Mouse (Mus musculus) MEL (cell line): ENCODE data around the gene Arap1. TPM values are rescaled to one million over a fixed set of nuclear protein-coding genes. Genes with fewer than 3 reads are reported as not detected.

ENCODE experiments used
- DNase-seq: peaks from one replicate; pipeline ENCODE4 v3.0.0; 2011; ENCODE audit warnings: low read depth, low spot score
- H3K27ac ChIP-seq: 2 replicates; pipeline ENCODE4 v1.5.1; 2012; ENCODE audit warnings: low read depth, mild to moderate bottlenecking, control low read depth, low read length, moderate library complexity; ENCODE audit not compliant: control insufficient read depth
- H3K27me3 ChIP-seq, 2 experiments: fragments of 150-350 bp in 1 of 2; sonication (generic) in 1 of 2; 2 replicates each; pipeline ENCODE4 v1.6.1; 2012; ENCODE audit warnings: low read length in 2 of 2, mild to moderate bottlenecking in 2 of 2, improper control_type of control experiment in 1 of 2, moderate library complexity in 1 of 2; ENCODE audit not compliant: insufficient read depth in 2 of 2, control insufficient read depth in 1 of 2
- H3K36me3 ChIP-seq, 2 experiments: 2 replicates each; pipeline ENCODE4 v1.6.1; 2012 to 2014; ENCODE audit warnings: low read length in 2 of 2, improper control_type of control experiment in 1 of 2, inconsistent platforms in 1 of 2, mild to moderate bottlenecking in 1 of 2; ENCODE audit not compliant: insufficient read depth in 2 of 2, control insufficient read depth in 1 of 2
- H3K4me1 ChIP-seq, 2 experiments: fragments of 150-350 bp in 1 of 2; sonication (generic) in 1 of 2; 2 replicates each; pipeline ENCODE4 v1.6.1; 2012; ENCODE audit warnings: low read length in 2 of 2, improper control_type of control experiment in 1 of 2, mild to moderate bottlenecking in 1 of 2; ENCODE audit not compliant: insufficient read depth in 2 of 2, control insufficient read depth in 1 of 2
- H3K4me3 ChIP-seq, 2 experiments: fragments of 150-350 bp in 1 of 2; sonication (generic) in 1 of 2; 2 replicates each; pipeline ENCODE4 v1.5.1; 2012; ENCODE audit warnings: low read depth in 2 of 2, low read length in 2 of 2, mild to moderate bottlenecking in 2 of 2, moderate library complexity in 2 of 2, control low read depth in 1 of 2, improper control_type of control experiment in 1 of 2; ENCODE audit not compliant: control insufficient read depth in 1 of 2, insufficient read depth in 1 of 2
- H3K79me2 ChIP-seq: 2 replicates; pipeline ENCODE4 v1.6.1; 2012; ENCODE audit warnings: mild to moderate bottlenecking, low read length, moderate library complexity; ENCODE audit not compliant: control insufficient read depth, poor library complexity, insufficient read depth
- H3K9ac ChIP-seq: 2 replicates; pipeline ENCODE4 v1.6.1; 2012; ENCODE audit warnings: low read depth, mild to moderate bottlenecking, control low read depth, low read length, moderate library complexity; ENCODE audit not compliant: control insufficient read depth, poor library complexity, severe bottlenecking
- H3K9me3 ChIP-seq: fragments of 150-350 bp; sonication (generic); replicated peaks from 2 replicates; pipeline ENCODE4 v1.6.1; 2012; ENCODE audit warnings: mild to moderate bottlenecking, low read length, improper control_type of control experiment, moderate library complexity; ENCODE audit not compliant: insufficient read depth
- BHLHE40 ChIP-seq: IDR thresholded peaks from 2 replicates; pipeline ENCODE4 v1.6.1; 2012; ENCODE audit warnings: low read depth, mild to moderate bottlenecking, inconsistent platforms, low read length, improper control_type of control experiment, borderline replicate concordance
- CHD2 ChIP-seq: IDR thresholded peaks from 2 replicates; pipeline ENCODE4 v1.6.1; 2011; ENCODE audit warnings: low read length, improper control_type of control experiment
- E2F4 ChIP-seq: IDR thresholded peaks from 2 replicates; pipeline ENCODE4 v1.6.1; 2011; ENCODE audit warnings: low read depth, low read length, improper control_type of control experiment, borderline replicate concordance
- ELF1 ChIP-seq: IDR thresholded peaks from 2 replicates; pipeline ENCODE4 v1.6.1; 2014; ENCODE audit warnings: low read depth, mild to moderate bottlenecking, inconsistent platforms, low read length, improper control_type of control experiment, moderate library complexity
- EP300 ChIP-seq, 2 experiments: IDR thresholded peaks; 2 replicates each; pipeline ENCODE4 v1.6.1; 2011; ENCODE audit warnings: improper control_type of control experiment in 2 of 2, low read length in 2 of 2, low read depth in 1 of 2, mild to moderate bottlenecking in 1 of 2
- ETS1 ChIP-seq: IDR thresholded peaks from 2 replicates; pipeline ENCODE4 v1.6.1; 2012; ENCODE audit warnings: low read depth, mild to moderate bottlenecking, inconsistent platforms, low read length, improper control_type of control experiment, moderate library complexity
- HCFC1 ChIP-seq: IDR thresholded peaks from 2 replicates; pipeline ENCODE4 v1.6.1; 2012; ENCODE audit warnings: low read depth, mild to moderate bottlenecking, inconsistent platforms, low read length, improper control_type of control experiment, moderate library complexity
- KAT2A ChIP-seq: conservative IDR thresholded peaks from 2 replicates; pipeline ENCODE4 v1.6.1; 2012; ENCODE audit warnings: low read depth, low read length, improper control_type of control experiment, inconsistent platforms
- MAFK ChIP-seq: IDR thresholded peaks from 2 replicates; pipeline ENCODE4 v1.6.1; 2011; ENCODE audit warnings: low read depth, mild to moderate bottlenecking, low read length, improper control_type of control experiment, borderline replicate concordance
- MAX ChIP-seq: IDR thresholded peaks from 2 replicates; pipeline ENCODE4 v1.6.1; 2011; ENCODE audit warnings: low read length, improper control_type of control experiment
- MEF2A ChIP-seq: IDR thresholded peaks from 2 replicates; pipeline ENCODE4 v1.6.1; 2014; ENCODE audit warnings: low read depth, mild to moderate bottlenecking, inconsistent platforms, low read length, improper control_type of control experiment; ENCODE audit not compliant: poor library complexity, insufficient replicate concordance, severe bottlenecking; ENCODE audit errors: extremely low read depth
- MXI1 ChIP-seq: IDR thresholded peaks from 2 replicates; pipeline ENCODE4 v1.6.1; 2011; ENCODE audit warnings: mild to moderate bottlenecking, low read depth, low read length, improper control_type of control experiment
- MYB ChIP-seq: IDR thresholded peaks from 2 replicates; pipeline ENCODE4 v1.6.1; 2011; ENCODE audit warnings: mild to moderate bottlenecking, low read depth, low read length, improper control_type of control experiment
- NELFE ChIP-seq: IDR thresholded peaks from 2 replicates; pipeline ENCODE4 v1.6.1; 2011; ENCODE audit warnings: low read depth, low read length, improper control_type of control experiment
- NRF1 ChIP-seq: IDR thresholded peaks from 2 replicates; pipeline ENCODE4 v1.6.1; 2014; ENCODE audit warnings: low read depth, mild to moderate bottlenecking, inconsistent platforms, low read length, improper control_type of control experiment, moderate library complexity; ENCODE audit not compliant: poor library complexity, insufficient read depth, severe bottlenecking
- POLR2A ChIP-seq, 2 experiments: IDR thresholded peaks; 2 replicates each; pipeline ENCODE4 v1.6.1; 2011 to 2012; ENCODE audit warnings: low read length in 2 of 2, mild to moderate bottlenecking in 2 of 2, control low read depth in 1 of 2, improper control_type of control experiment in 1 of 2, low read depth in 1 of 2, moderate library complexity in 1 of 2; ENCODE audit not compliant: control insufficient read depth in 1 of 2, insufficient read depth in 1 of 2, poor library complexity in 1 of 2
- POLR2AphosphoS2 ChIP-seq: IDR thresholded peaks from 2 replicates; pipeline ENCODE4 v1.6.1; 2011; ENCODE audit warnings: low read length, improper control_type of control experiment
- POLR2AphosphoS5 ChIP-seq: IDR thresholded peaks from 2 replicates; pipeline ENCODE4 v1.6.1; 2012; ENCODE audit warnings: low read depth, borderline replicate concordance, mild to moderate bottlenecking, inconsistent platforms, low read length, moderate library complexity, mixed read lengths
- RAD21 ChIP-seq: IDR thresholded peaks from 2 replicates; pipeline ENCODE4 v1.6.1; 2011; ENCODE audit warnings: mild to moderate bottlenecking, low read depth, low read length, improper control_type of control experiment
- RCOR1 ChIP-seq: IDR thresholded peaks from 2 replicates; pipeline ENCODE4 v1.6.1; 2012; ENCODE audit warnings: low read depth, mild to moderate bottlenecking, inconsistent platforms, low read length, improper control_type of control experiment
- SMC3 ChIP-seq: IDR thresholded peaks from 2 replicates; pipeline ENCODE4 v1.6.1; 2011; ENCODE audit warnings: low read depth, low read length, improper control_type of control experiment
- TBP ChIP-seq: IDR thresholded peaks from 2 replicates; pipeline ENCODE4 v1.8.0; 2011; ENCODE audit warnings: low read depth, low read length, improper control_type of control experiment
- USF1 ChIP-seq: IDR thresholded peaks from 2 replicates; pipeline ENCODE4 v1.6.1; 2014; ENCODE audit warnings: low read depth, mild to moderate bottlenecking, inconsistent platforms, low read length, improper control_type of control experiment, moderate library complexity
- ZC3H11A ChIP-seq: IDR thresholded peaks from 2 replicates; pipeline ENCODE4 v1.6.1; 2012; ENCODE audit warnings: low read depth, mild to moderate bottlenecking, inconsistent platforms, low read length, improper control_type of control experiment
- ZKSCAN1 ChIP-seq: IDR thresholded peaks from 2 replicates; pipeline ENCODE4 v1.6.1; 2012; ENCODE audit warnings: low read depth, mild to moderate bottlenecking, inconsistent platforms, low read length, improper control_type of control experiment, moderate library complexity
- ZMIZ1 ChIP-seq: IDR thresholded peaks from 2 replicates; pipeline ENCODE4 v1.6.1; 2012; ENCODE audit warnings: low read depth, mild to moderate bottlenecking, inconsistent platforms, low read length, improper control_type of control experiment, moderate library complexity
- ZNF384 ChIP-seq: IDR thresholded peaks from 2 replicates; pipeline ENCODE4 v1.6.1; 2012; ENCODE audit warnings: low read depth, mild to moderate bottlenecking, inconsistent platforms, low read length, improper control_type of control experiment
- polyA plus RNA-seq, 2 experiments: library from polyadenylated mRNA; stranded (reverse) in 1 of 2; unstranded in 1 of 2; fragments of >175 nt in 1 of 2; fragments of >200 nt in 1 of 2; gene quantifications; 2 replicates each; pipeline versions ENCODE4 v1.2.1 to v1.2.4; 2012; ENCODE audit warnings: low replicate concordance in 2 of 2, low read depth in 1 of 2; ENCODE audit not compliant: insufficient read length in 2 of 2, insufficient read depth in 1 of 2, missing spikeins in 1 of 2
- total RNA-seq: library from RNA; depleted of rRNA; stranded (reverse); fragments of 300-350 nt; gene quantifications from 2 replicates; pipeline ENCODE4 v1.2.3, GENCODE M21; 2012

Gene Arap1
- total and polyA plus RNA-seq, 3 experiments = 13.6 to 27.1 TPM; not detected in 1

DNA sequence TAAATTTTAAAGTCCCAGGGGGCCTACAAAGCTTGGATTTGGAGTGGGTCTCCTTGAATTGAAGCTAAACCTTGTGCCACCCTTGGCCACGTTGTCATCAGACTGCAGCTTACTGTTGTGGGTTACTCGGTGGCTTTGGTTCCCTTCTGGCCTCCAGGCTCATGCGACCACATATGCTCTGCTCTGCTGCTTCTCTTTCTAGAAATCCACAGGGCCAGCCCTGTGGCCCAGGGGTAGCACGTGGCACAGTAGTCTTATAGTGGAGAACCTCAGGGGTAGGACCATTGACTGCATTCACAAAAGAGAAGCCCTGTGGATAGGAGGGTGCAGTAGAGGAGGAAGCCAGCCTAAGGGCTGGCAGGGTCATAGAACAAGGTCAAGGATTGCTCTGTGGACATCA is 4.5 kb downstream of the Arap1 start:
- Histone ChIP-seq H3K79me2 (peaks cover 8% of the 10 kb centered on the region), H3K4me3 (no peak overlapping the region), H3K9me3 (no peaks in the 10 kb centered on the region), H3K36me3 (no peaks in the 10 kb centered on the region; a peak in 1 of 4 replicates), H3K27ac (no peak overlapping the region), H3K27me3 (no peaks in the 10 kb centered on the region), H3K9ac (no peak overlapping the region), H3K4me1 (peaks cover under 1 to 9% of the 10 kb centered on the region in 2 experiments; a peak in 2 of 4 replicates)
- no peak for DNase-seq
- no peak for TF ChIP-seq NRF1
- TF ChIP-seq POLR2A (IDR thresholded peaks at IDR 0.05; ENCODE audit: control insufficient read depth in 1 of 2, insufficient read depth in 1 of 2, low read depth in 1 of 2, low read length in 2 of 2, poor library complexity in 1 of 2) = no peak
- TF ChIP-seq RCOR1 = no peak
- TF ChIP-seq MEF2A = no peak
- TF ChIP-seq RAD21 = no peak
- TF ChIP-seq KAT2A = no peak
- TF ChIP-seq E2F4 = no peak
- TF ChIP-seq TBP = no peak
- no peak for TF ChIP-seq POLR2AphosphoS5
- no peak for TF ChIP-seq ZNF384
- no peak for TF ChIP-seq ZMIZ1
- TF ChIP-seq NELFE = no peak
- TF ChIP-seq ELF1 = no peak
- TF ChIP-seq BHLHE40 = no peak
- no peak for TF ChIP-seq USF1
- TF ChIP-seq HCFC1 = no peak

DNA sequence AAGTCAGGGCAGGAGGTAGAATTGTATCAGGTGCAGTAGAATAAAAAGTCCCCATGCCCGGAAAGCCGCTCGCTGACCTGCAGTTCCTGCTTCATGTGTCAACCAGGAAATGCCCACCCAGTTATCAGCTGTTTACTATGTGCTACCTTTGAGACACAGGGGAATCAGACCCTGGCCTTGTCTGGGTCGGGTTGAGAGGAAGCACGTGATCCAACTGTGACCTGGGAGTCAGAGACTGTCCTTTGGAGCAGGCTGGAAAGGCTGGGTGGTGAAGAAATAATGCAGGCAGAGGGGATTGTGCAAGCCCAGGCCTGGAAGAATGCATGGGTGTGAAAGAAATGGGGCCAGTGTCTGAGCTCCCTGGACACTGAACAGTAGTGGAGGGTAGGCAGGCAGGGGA is 6.6 kb downstream of the Arap1 start:
- Histone ChIP-seq H3K9ac (no peak overlapping the region), H3K79me2 (0 out of 2 replicates have a peak, but pooled peaks cover 2% of the 10 kb centered on the region), H3K36me3 (no peaks in the 10 kb centered on the region), H3K27ac (no peak overlapping the region), H3K9me3 (no peaks in the 10 kb centered on the region), H3K4me3 (no peak overlapping the region), H3K27me3 (no peaks in the 10 kb centered on the region), H3K4me1 (peaks cover 0 to under 1% of the 10 kb centered on the region in 2 experiments; a peak in 1 of 4 replicates)
- TF ChIP-seq ETS1 (no peak), MAFK (no peak), POLR2AphosphoS5 (no peak), EP300 (IDR thresholded peaks at IDR 0.05; ENCODE audit: low read depth in 1 of 2, low read length in 2 of 2) (no peak), MYB (no peak), SMC3 (no peak), ZC3H11A (no peak), E2F4 (no peak), MEF2A (no peak), CHD2 (no peak), MXI1 (no peak), ZKSCAN1 (no peak), KAT2A (no peak), ZNF384 (no peak), NELFE (no peak), TBP (no peak), POLR2A (IDR thresholded peaks at IDR 0.05; ENCODE audit: control insufficient read depth in 1 of 2, insufficient read depth in 1 of 2, low read depth in 1 of 2, low read length in 2 of 2, poor library complexity in 1 of 2) (no peak), MAX (no peak), POLR2AphosphoS2 (no peak)
- no peak for DNase-seq
